Mouse (Mus musculus) brain, embryonic 14.5 days (tissue): ENCODE results near the gene Smco3. TPM values are rescaled to one million over a fixed set of nuclear protein-coding genes. Genes with fewer than 3 reads are reported as not detected.
"Not testable (repeated sequence)": the region's sequence is repeated elsewhere in the genome, so short reads cannot be mapped to it uniquely, and the experiment has no call there.

Experiments
- DNase-seq: peaks from one replicate; pipeline ENCODE4 v3.0.0-alpha.2; 2011; ENCODE audit warnings: low read depth
- CTCF ChIP-seq: fragments of 200-500 bp; IDR thresholded peaks from 2 replicates; pipeline ENCODE4 v1.5.1; 2012; ENCODE audit warnings: inconsistent platforms, mild to moderate bottlenecking, moderate library complexity, borderline replicate concordance; ENCODE audit not compliant: insufficient read depth, insufficient read length; ENCODE audit errors: extremely low read depth
- POLR2A ChIP-seq: fragments of 200-500 bp; IDR thresholded peaks from 2 replicates; pipeline ENCODE4 v1.6.1; 2012; ENCODE audit warnings: mild to moderate bottlenecking, inconsistent platforms, borderline replicate concordance; ENCODE audit not compliant: poor library complexity, insufficient read depth, insufficient read length, severe bottlenecking; ENCODE audit errors: extremely low read depth
- polyA plus RNA-seq: library from polyadenylated mRNA; depleted of rRNA; stranded (reverse); fragments of >200 nt; gene quantifications from 2 replicates; pipeline ENCODE4 v1.2.3, GENCODE M21; 2012

Gene Smco3
- polyA plus RNA-seq, 1 experiment: 0.63 TPM

- DNase-seq: no peak
- TF ChIP-seq CTCF (no peak), POLR2A (no peak)
Measured at GRCm38 (mm10) chr6:136804705-136805408, 30.4 kb downstream of the Smco3 start.

GRCm38 (mm10) chr6:136803739-136804633 lies 31.3 kb downstream of the Smco3 start, which contains the start of gene Hist4h4:
Hist4h4 (minus strand) TSS chr6:136804415.
- peak; percentile 97 for DNase-seq
- TF ChIP-seq CTCF (no peak), POLR2A (peak; percentile 81; the same call in 1 of the 2 replicates)

- DNase-seq: no peak
- TF ChIP-seq CTCF: no peak
- TF ChIP-seq POLR2A: no peak
Measured at GRCm38 (mm10) chr6:136803093-136803738, 32.0 kb downstream of the Smco3 start.

GRCm38 (mm10) chr6:136801274-136801673 lies 34.0 kb downstream of the Smco3 start:
- TF ChIP-seq POLR2A: no peak
- no peak for TF ChIP-seq CTCF
- DNase-seq: no peak

GRCm38 (mm10) chr6:136800710-136801109 lies 34.5 kb downstream of the Smco3 start:
- no peak for TF ChIP-seq POLR2A
- TF ChIP-seq CTCF: no peak

GRCm38 (mm10) chr6:136797874-136798693 lies 37.2 kb downstream of the Smco3 start:
- not testable (repeated sequence) for DNase-seq

More at GRCm38 (mm10) chr6:136800710-136801109, 34.5 kb downstream of the Smco3 start:
- DNase-seq: no peak

- TF ChIP-seq POLR2A (no peak), CTCF (no peak)
- DNase-seq: no peak
Measured at GRCm38 (mm10) chr6:136795850-136796249, 39.4 kb downstream of the Smco3 start.

GRCm38 (mm10) chr6:136795110-136795509 lies 40.1 kb downstream of the Smco3 start:
- no peak for DNase-seq
- no peak for TF ChIP-seq CTCF

GRCm38 (mm10) chr6:136793831-136794525 lies 41.3 kb downstream of the Smco3 start:
- no peak for TF ChIP-seq POLR2A
- TF ChIP-seq CTCF: no peak
- peak; percentile 18 for DNase-seq

- DNase-seq: peak; percentile 23
- TF ChIP-seq POLR2A (no peak), CTCF (no peak)
Measured at GRCm38 (mm10) chr6:136792884-136793758, 42.1 kb downstream of the Smco3 start.
